In genomic region chr15:98743863-98744262, GRCm38 (mm10) we compare ENCODE assay signal across 20 mouse cellular contexts. TPM values are rescaled to one million over a fixed set of nuclear protein-coding genes. Genes with fewer than 3 reads are reported as not detected.
DNase-seq lines count a peak whose midpoint lies in the region; ATAC-seq and TF ChIP-seq lines count a peak whose summit lies in the region.
"Not testable (repeated sequence)": the region's sequence is repeated elsewhere in the genome, so short reads cannot be mapped to it uniquely, and the experiment has no call there.
"Had no signal": no experiment of that assay in that cellular context is flagged by ENCODE, and none has a peak within 500 bp of the region (broad histone marks: within the 10 kb centered on the region; RNA-seq: fewer than 3 reads in every experiment).

No protein-coding gene starts in this region.

- H3K9me3 ChIP-seq in CH12.LX (replicated peaks; ENCODE audit: low read length), result peaks cover 19% of the 10 kb centered on the region
- not testable (repeated sequence) for H3K9me3 ChIP-seq in lung, embryonic 15.5 days

- dilution Hi-C loops in CH12.LX (cut with MboI; ENCODE audit: extremely low pct_ligation_motif_present, extremely low pct_unique_long_range_greater_than_20kb, low sequenced_read_pairs), result not testable (repeated sequence)

- H3K4me2 ChIP-seq in CH12.LX (ENCODE audit: insufficient read depth, low read depth, poor library complexity, severe bottlenecking); lung, embryonic 15.5 days: not testable (repeated sequence)

- TF ChIP-seq CTCF in C2C12 (IDR thresholded peaks at IDR 0.05; ENCODE audit: control insufficient read depth, insufficient read depth, insufficient read length); CH12.LX (conservative IDR thresholded peaks at IDR 0.05 in 1 of 2, IDR thresholded peaks at IDR 0.05 in 1 of 2; ENCODE audit: low read depth in 2 of 2, low read length in 2 of 2): not testable (repeated sequence)

- not testable (repeated sequence) for H3K27me3 ChIP-seq in C2C12 (ENCODE audit: control insufficient read depth, insufficient read depth, insufficient read length); CH12.LX (replicated peaks); lung, embryonic 15.5 days

- TF ChIP-seq EP300 in CH12.LX (IDR thresholded peaks at IDR 0.05; ENCODE audit: low read length), result not testable (repeated sequence)

- H3K36me3 ChIP-seq in C2C12 (ENCODE audit: control insufficient read depth, insufficient read depth) (peaks cover 72% of the 10 kb centered on the region), CH12.LX (replicated peaks in 1 of 2; ENCODE audit: control insufficient read depth in 1 of 2, insufficient read depth in 1 of 2, low read length in 1 of 2) (peaks cover 58 to 93% of the 10 kb centered on the region in 2 experiments)
- H3K36me3 ChIP-seq in lung, embryonic 15.5 days, result peaks cover 31% of the 10 kb centered on the region

- H3ac ChIP-seq in C2C12 (ENCODE audit: control insufficient read depth, insufficient read length, low read depth), result not testable (repeated sequence)

- in situ Hi-C loops in CH12.LX (cut with MboI; ENCODE audit: low pct_ligation_motif_present, low pct_unique_long_range_greater_than_20kb, low sequenced_read_pairs), result not testable (repeated sequence)

- not testable (repeated sequence) for ATAC-seq in lung, embryonic 15.5 days (ENCODE audit: borderline replicate concordance, extremely low read depth, low FRiP score, low TSS enrichment)

- peaks cover 55% of the 10 kb centered on the region for H3K79me3 ChIP-seq in C2C12 (ENCODE audit: low read depth)

- 77% methylated on average over 3 of the region's 3 CpGs for WGBS in lung, embryonic 15.5 days

- peaks cover 6 to 44% of the 10 kb centered on the region in 2 experiments for H3K4me1 ChIP-seq in CH12.LX (ENCODE audit: control insufficient read depth in 1 of 2, insufficient read depth in 2 of 2)
- peaks cover 25% of the 10 kb centered on the region for H3K4me1 ChIP-seq in lung, embryonic 15.5 days

- not testable (repeated sequence) for H3K9ac ChIP-seq in CH12.LX (ENCODE audit: insufficient read depth, low read depth); lung, embryonic 15.5 days

- DNase-seq in CH12.LX (ENCODE audit: extremely low read depth), result not testable (repeated sequence)
- peak; percentile 50 for DNase-seq in induced T-regulatory cell, adult 2 months (ENCODE audit: low read depth)
- DNase-seq in lung, postnatal 36 days, result peak; percentile 44
- peak; percentile 53 for DNase-seq in naive thymus-derived CD4-positive, alpha-beta T cell, adult 2 months (ENCODE audit: low read depth)
- DNase-seq in urinary bladder, postnatal 14 days (ENCODE audit: low spot score), result peak; percentile 19

- not testable (repeated sequence) for H3K4me3 ChIP-seq in C2C12 (ENCODE audit: insufficient read depth, poor library complexity, severe bottlenecking); CH12.LX (replicated peaks in 1 of 3; ENCODE audit: low read depth in 2 of 3, low read length in 2 of 3, poor library complexity in 1 of 3); lung, embryonic 15.5 days

- peaks cover 68% of the 10 kb centered on the region for H3K79me2 ChIP-seq in C2C12 (ENCODE audit: control insufficient read depth, insufficient read depth)
- peaks cover 25% of the 10 kb centered on the region for H3K79me2 ChIP-seq in CH12.LX (replicated peaks; ENCODE audit: control insufficient read depth, extremely low read depth, insufficient read depth, poor library complexity, severe bottlenecking)

- not testable (repeated sequence) for H3K27ac ChIP-seq in CH12.LX (ENCODE audit: insufficient read depth, low read depth)
- peak overlapping the region; percentile 81 for H3K27ac ChIP-seq in lung, embryonic 15.5 days

- TF ChIP-seq RAD21 in CH12.LX (IDR thresholded peaks at IDR 0.05; ENCODE audit: low read depth, low read length), result not testable (repeated sequence)

- TF ChIP-seq POLR2A in CH12.LX (IDR thresholded peaks at IDR 0.05; ENCODE audit: low read depth, low read length), result not testable (repeated sequence)

TF ChIP-seq in C2C12, 6 proteins besides CTCF, POLR2A, EP300 and RAD21:
- TF ChIP-seq MYOD1 (IDR thresholded peaks at IDR 0.05; ENCODE audit: control insufficient read depth, insufficient read length, low read depth), result peak; percentile 91

TF ChIP-seq in CH12.LX, 34 proteins besides CTCF, POLR2A, EP300 and RAD21:
- TF ChIP-seq TCF12 (IDR thresholded peaks at IDR 0.05; ENCODE audit: low read depth, low read length), result peak; percentile 75

RNA-seq across cellular contexts. Expression of gene Fkbp11, which starts 15.9 kb away (rescaled TPM):
- polyA plus RNA-seq in C2C12 (2012; fragmentation: generic; extraction: Trizol) (103 TPM), CH12.LX (2012; ENCODE audit: insufficient read length, low read depth) (22.2 and 27.6 TPM in 2 replicates)
- total RNA-seq in CH12.LX (2012; rRNA removed) (75.0 and 132 TPM in 2 replicates), CH12.LX (2014; rRNA removed) (21.0 and 23.4 TPM in 2 replicates)
- polyA plus RNA-seq in lung, embryonic 15.5 days (2015; fragmentation: Nextera tagmentation; extraction: Ambion mirVana), result 30.0 and 32.6 TPM in 2 replicates

RNA-seq across cellular contexts. Expression of gene Arf3, which starts 19.2 kb away (rescaled TPM):
- polyA plus RNA-seq in C2C12 (2012; fragmentation: generic; extraction: Trizol) (126 TPM), CH12.LX (2012; ENCODE audit: insufficient read length, low read depth) (158 and 182 TPM in 2 replicates)
- total RNA-seq in CH12.LX (2012; rRNA removed) (32.5 and 33.8 TPM in 2 replicates), CH12.LX (2014; rRNA removed) (33.9 and 41.0 TPM in 2 replicates)
- polyA plus RNA-seq in lung, embryonic 15.5 days (2015; fragmentation: Nextera tagmentation; extraction: Ambion mirVana), result 45.7 and 45.8 TPM in 2 replicates

RNA-seq across cellular contexts. Expression of gene Wnt10b, which starts 34.1 kb away (rescaled TPM):
- polyA plus RNA-seq in C2C12 (2012; fragmentation: generic; extraction: Trizol) (14.5 TPM), CH12.LX (2012; ENCODE audit: insufficient read length, low read depth) (56.2 and 58.0 TPM in 2 replicates)
- total RNA-seq in CH12.LX (2012; rRNA removed) (19.1 and 25.4 TPM in 2 replicates), CH12.LX (2014; rRNA removed) (61.6 and 64.4 TPM in 2 replicates)
- 0.10 TPM in 1 of 2 replicates, not detected in the other for polyA plus RNA-seq in lung, embryonic 15.5 days (2015; fragmentation: Nextera tagmentation; extraction: Ambion mirVana)
- polyA plus RNA-seq: forebrain, embryonic 13.5 days; forebrain, postnatal 0 days; hindbrain, embryonic 15.5 days had no signal

RNA-seq across cellular contexts. Expression of gene Ccdc65, which starts 35.9 kb away (rescaled TPM):
- 0.48 TPM for polyA plus RNA-seq in C2C12 (2012; fragmentation: generic; extraction: Trizol)
- 0.13 TPM in 1 of 2 replicates, not detected in the other for total RNA-seq in CH12.LX (2012; rRNA removed)
- total RNA-seq in CH12.LX (2014; rRNA removed), result not detected in 2 replicates
- 0.11 and 0.14 TPM in 2 replicates for polyA plus RNA-seq in CH12.LX (2012; ENCODE audit: insufficient read length, low read depth)
- 2.1 and 2.8 TPM in 2 replicates for polyA plus RNA-seq in lung, embryonic 15.5 days (2015; fragmentation: Nextera tagmentation; extraction: Ambion mirVana)
- total RNA-seq: gastrocnemius, adult 18-20 months; gastrocnemius, postnatal 25 days; granulocyte monocyte progenitor cell, adult 5-6 weeks had no signal

RNA-seq across cellular contexts. Expression of gene Wnt1, which starts 45.8 kb away (rescaled TPM):
- polyA plus RNA-seq in C2C12 (2012; fragmentation: generic; extraction: Trizol), result 0.09 TPM
- total RNA-seq in CH12.LX (2012; rRNA removed), result not detected in 2 replicates
- not detected in 2 replicates for total RNA-seq in CH12.LX (2014; rRNA removed)
- polyA plus RNA-seq in CH12.LX (2012; ENCODE audit: insufficient read length, low read depth), result not detected in 2 replicates
- not detected in 2 replicates for polyA plus RNA-seq in lung, embryonic 15.5 days (2015; fragmentation: Nextera tagmentation; extraction: Ambion mirVana)
- total RNA-seq: adrenal gland, adult 8-10 months; adrenal gland, postnatal 36 days; ES-E14; forebrain, postnatal 0 days; gastrocnemius, adult 18-20 months; gastrocnemius, postnatal 25 days; granulocyte monocyte progenitor cell, adult 5-6 weeks; heart, postnatal 36 days had no signal
- polyA plus RNA-seq: cerebellum, adult 2 months; forebrain, embryonic 13.5 days; heart, embryonic 13.5 days; heart, postnatal 0 days had no signal

Comparison
In these comparisons a context has a peak if more than half of its experiments do, and no peak if none do; other contexts are left out.
1. RNA of gene Wnt10b, which starts 34.1 kb away (polyA plus RNA-seq): 56.2 to 58.0 TPM in CH12.LX and 14.5 TPM in C2C12 (single experiment); 0.10 TPM in lung, embryonic 15.5 days; every median in the first group is over 10 times any median in the second.